Mouse (Mus musculus) ovary, adult 10 weeks (tissue): ENCODE results near the gene Nmral1. TPM values are rescaled to one million over a fixed set of nuclear protein-coding genes. Genes with fewer than 3 reads are reported as not detected.

Experiments used
- polyA plus RNA-seq: library from polyadenylated mRNA; stranded (reverse); fragments of 350-450 nt; fragmentation: Illumina TruSeq; extraction: RNeasy Lipid Tissue Mini Kit (QIAGEN cat#74804); gene quantifications from one replicate; pipeline ENCODE4 v1.2.3, GENCODE M21; 2014

Gene Nmral1
- polyA plus RNA-seq, result 0.31 TPM

GRCm38 (mm10) chr16:4718753-4719518 is at the start of gene Nmral1:
Nmral1 (minus strand) TSS chr16:4719356.

DNA sequence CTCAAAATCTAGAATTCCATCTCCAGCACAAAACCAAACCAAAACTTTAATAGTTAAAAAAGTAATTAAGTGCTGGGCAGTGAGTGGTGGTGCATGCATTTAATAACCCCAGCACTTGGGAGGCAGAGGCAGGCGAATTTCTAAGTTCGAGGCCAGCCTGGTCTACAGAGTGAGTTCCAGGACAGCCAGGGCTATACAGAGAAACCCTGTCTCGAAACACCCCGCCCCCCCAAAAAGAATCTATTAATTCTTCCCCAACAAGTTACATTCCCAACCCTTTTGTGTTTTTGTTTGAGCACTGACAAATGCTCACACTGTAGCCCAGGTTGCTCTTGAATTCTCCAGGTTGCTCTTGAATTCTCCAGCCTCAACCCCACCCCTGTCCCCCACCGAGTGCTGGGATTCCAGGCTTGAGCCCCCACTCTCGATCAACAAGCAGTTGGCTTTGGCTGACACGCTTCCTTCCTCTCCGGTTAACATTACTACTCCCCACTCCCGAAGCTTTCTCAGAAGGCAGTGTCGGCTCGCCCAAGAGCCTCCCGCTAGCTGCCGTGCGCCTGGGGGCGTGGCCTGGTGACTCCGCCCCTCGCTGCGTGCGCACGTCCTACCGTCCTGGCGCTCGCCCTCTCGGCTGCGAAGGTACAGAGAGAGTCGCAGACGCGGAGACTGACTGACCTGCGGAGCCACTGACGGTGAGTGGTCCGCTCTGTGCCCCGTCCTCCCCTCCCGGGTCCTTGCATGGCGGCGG is 6.8 kb upstream of the Nmral1 start, which contains the start of gene Hmox2:
Gene Hmox2, plus strand, starts transcription at position 582 of the 748 bp plus-strand sequence.

DNA sequence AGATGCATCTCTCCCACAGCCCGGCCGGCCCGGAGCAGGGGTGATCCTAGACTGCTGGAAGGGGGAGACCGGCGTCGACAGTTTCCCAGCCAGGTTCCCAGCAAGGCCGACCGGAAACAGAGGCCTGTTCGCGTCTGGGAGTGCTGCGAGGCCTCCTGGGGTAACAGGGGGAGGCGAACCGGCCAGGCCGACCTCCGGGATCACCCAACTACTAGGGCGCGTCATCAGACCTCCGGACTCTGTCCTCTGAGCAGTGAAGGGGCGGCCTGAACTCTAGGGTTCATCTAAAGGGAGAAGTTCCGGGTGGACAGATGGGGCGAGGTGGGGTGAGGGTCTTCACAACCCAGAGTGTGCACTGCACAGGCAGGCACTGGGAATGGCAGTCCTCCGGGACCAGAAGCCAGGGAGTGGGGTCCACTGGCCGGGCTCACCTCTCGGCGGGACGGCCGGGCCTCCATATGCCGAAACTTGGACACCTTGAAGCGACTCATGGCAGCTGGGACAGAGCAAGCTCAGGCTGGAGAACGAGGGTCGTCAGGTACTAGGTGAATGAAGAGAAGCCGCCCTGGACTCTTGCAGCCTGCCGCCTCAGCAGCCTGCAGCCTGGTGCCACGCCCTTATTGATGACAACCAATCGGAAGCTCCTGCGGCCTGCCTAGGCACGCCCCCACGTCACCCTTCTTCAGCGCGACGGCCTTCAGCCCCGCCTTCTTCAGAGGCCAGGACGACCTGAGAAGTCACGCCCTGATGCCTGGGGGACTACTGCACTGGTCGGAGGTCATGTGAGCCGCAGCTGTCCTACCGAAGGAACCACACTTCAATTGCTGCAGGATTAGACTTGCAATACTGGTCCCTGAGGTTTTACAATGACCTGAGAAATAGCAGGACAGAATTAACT is 39.8 kb downstream of the Nmral1 start, which contains the start of gene Coro7:
Gene Coro7, minus strand, starts transcription at position 657 of the 898 bp plus-strand sequence.

Other genes starting within 250 kb of the Nmral1 start
- gene Srl, start 177.5 kb downstream of the Nmral1 start, polyA plus RNA-seq, result 8.3 TPM
- 4.1 TPM for gene Tfap4, start 159.5 kb downstream of the Nmral1 start, polyA plus RNA-seq
- gene Glis2, start 124.6 kb downstream of the Nmral1 start, polyA plus RNA-seq, result 4.1 TPM
- 8.5 TPM for gene Pam16, start 94.4 kb downstream of the Nmral1 start, polyA plus RNA-seq
- gene Vasn, start 79.4 kb downstream of the Nmral1 start, polyA plus RNA-seq, result 3.6 TPM
- gene Dnaja3, start 79.4 kb downstream of the Nmral1 start, polyA plus RNA-seq, result 27.7 TPM
- gene Coro7, start 39.6 kb downstream of the Nmral1 start, polyA plus RNA-seq, result 0.66 TPM
- gene Hmox2, start 7.0 kb upstream of the Nmral1 start, polyA plus RNA-seq, result 48.7 TPM
- 46.7 TPM for gene Cdip1, start 70.9 kb upstream of the Nmral1 start, polyA plus RNA-seq
- 1.4 TPM for gene 4930562C15Rik, start 116.1 kb upstream of the Nmral1 start, polyA plus RNA-seq
- 0.40 TPM for gene Ubald1, start 161.0 kb upstream of the Nmral1 start, polyA plus RNA-seq
- gene Mgrn1, start 166.9 kb upstream of the Nmral1 start, polyA plus RNA-seq, result 8.6 TPM
- 5.8 TPM for gene Nudt16l1, start 219.4 kb upstream of the Nmral1 start, polyA plus RNA-seq
- gene Anks3, start 244.8 kb upstream of the Nmral1 start, polyA plus RNA-seq, result 4.7 TPM